Mouse (Mus musculus): ENCODE results near the gene 2610528J11Rik. TPM values are rescaled to one million over a fixed set of nuclear protein-coding genes. Genes with fewer than 3 reads are reported as not detected.
"Not testable (repeated sequence)": the region's sequence is repeated elsewhere in the genome, so short reads cannot be mapped to it uniquely, and the experiment has no call there.

Gene 2610528J11Rik
- 0.05 TPM in 1 of 2 replicates, not detected in the other for polyA plus RNA-seq (2012)

DNA sequence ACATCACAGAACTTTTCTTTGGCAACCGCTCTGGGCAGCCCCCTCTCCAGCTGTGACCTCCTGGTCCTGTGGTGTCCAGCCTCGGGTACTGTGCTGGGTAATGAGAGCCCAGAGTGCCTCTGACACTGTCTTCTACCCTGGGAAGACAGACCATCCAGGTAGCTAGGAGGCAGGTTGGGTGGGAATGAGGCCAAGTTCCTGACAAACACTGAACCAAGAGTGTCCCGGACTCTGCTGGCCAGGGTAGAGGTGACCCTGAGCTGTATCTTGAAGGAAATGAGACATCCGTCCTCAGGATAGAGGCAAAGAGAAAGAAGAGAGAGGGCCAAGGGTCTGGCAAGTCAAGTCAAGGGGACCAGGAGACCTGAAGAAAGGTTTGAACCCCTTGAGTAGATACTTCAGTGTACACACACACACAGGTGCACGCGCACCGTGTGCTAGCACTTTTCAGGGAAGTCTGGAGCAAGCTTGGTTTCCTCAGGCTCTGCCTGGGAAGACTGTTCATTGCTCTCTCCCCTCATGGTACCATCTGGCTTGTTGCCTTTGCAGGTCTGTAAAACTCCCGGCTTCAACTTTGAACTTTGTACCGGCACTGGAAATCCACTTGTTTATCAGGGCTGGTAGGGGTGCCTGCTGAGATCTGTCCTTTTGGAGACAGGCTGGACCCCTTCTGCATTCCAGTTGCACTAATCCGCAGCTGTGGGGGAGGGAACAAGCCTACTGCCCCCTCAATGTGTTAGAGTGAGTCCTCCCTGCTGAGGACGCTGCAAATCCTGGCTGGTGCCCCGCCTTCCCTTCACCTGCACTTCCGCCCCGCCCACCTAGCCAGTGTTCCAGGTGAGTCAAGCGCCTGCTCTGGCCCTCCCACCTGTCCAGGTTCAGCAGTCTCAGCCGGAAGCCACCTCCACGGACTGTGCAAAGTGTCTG is at the start of gene 2610528J11Rik:
TSS of gene 2610528J11Rik (plus strand) at position 592 of the 927 bp plus-strand sequence.
- H3K9me3 ChIP-seq (ENCODE audit: control insufficient read depth, low read length), result no peaks in the 10 kb centered on the region
- TF ChIP-seq GATA1 (IDR thresholded peaks at IDR 0.05; ENCODE audit: low read length) (no peak), TAL1 (IDR thresholded peaks at IDR 0.05; ENCODE audit: low read length) (no peak)
- H3K36me3 ChIP-seq (ENCODE audit: control insufficient read depth), result no peaks in the 10 kb centered on the region
- H3K27me3 ChIP-seq (ENCODE audit: control insufficient read depth), result no peaks in the 10 kb centered on the region
- H3K4me3 ChIP-seq (replicated peaks), result peak within 1 kb of the TSS; percentile 30
- no peaks in the 10 kb centered on the region for H3K4me1 ChIP-seq (ENCODE audit: control insufficient read depth)

GRCm38 (mm10) chr4:118489717-118490132 is 37.1 kb upstream of the 2610528J11Rik start, which contains the start of gene Tie1:
Tie1 (minus strand) TSS chr4:118490061.
- TF ChIP-seq GATA1 (IDR thresholded peaks at IDR 0.05; ENCODE audit: low read length) (no peak), TAL1 (IDR thresholded peaks at IDR 0.05; ENCODE audit: low read length) (no peak)
- Histone ChIP-seq H3K4me1 (ENCODE audit: control insufficient read depth) (no peaks in the 10 kb centered on the region), H3K9me3 (ENCODE audit: control insufficient read depth, low read length) (no peaks in the 10 kb centered on the region), H3K36me3 (ENCODE audit: control insufficient read depth) (no peaks in the 10 kb centered on the region), H3K4me3 (replicated peaks) (no peak within 1 kb of the TSS), H3K27me3 (ENCODE audit: control insufficient read depth) (no peaks in the 10 kb centered on the region)

- TF ChIP-seq GATA1 (IDR thresholded peaks at IDR 0.05; ENCODE audit: low read length) (no peak), TAL1 (IDR thresholded peaks at IDR 0.05; ENCODE audit: low read length) (no peak)
- Histone ChIP-seq H3K4me3 (replicated peaks) (no peak overlapping the region), H3K36me3 (ENCODE audit: control insufficient read depth) (no peaks in the 10 kb centered on the region), H3K4me1 (ENCODE audit: control insufficient read depth) (no peaks in the 10 kb centered on the region), H3K27me3 (ENCODE audit: control insufficient read depth) (no peaks in the 10 kb centered on the region), H3K9me3 (ENCODE audit: control insufficient read depth, low read length) (no peaks in the 10 kb centered on the region)
These were observed 36.3 kb upstream of the 2610528J11Rik start for GRCm38 (mm10) chr4:118490461-118490860.

DNA sequence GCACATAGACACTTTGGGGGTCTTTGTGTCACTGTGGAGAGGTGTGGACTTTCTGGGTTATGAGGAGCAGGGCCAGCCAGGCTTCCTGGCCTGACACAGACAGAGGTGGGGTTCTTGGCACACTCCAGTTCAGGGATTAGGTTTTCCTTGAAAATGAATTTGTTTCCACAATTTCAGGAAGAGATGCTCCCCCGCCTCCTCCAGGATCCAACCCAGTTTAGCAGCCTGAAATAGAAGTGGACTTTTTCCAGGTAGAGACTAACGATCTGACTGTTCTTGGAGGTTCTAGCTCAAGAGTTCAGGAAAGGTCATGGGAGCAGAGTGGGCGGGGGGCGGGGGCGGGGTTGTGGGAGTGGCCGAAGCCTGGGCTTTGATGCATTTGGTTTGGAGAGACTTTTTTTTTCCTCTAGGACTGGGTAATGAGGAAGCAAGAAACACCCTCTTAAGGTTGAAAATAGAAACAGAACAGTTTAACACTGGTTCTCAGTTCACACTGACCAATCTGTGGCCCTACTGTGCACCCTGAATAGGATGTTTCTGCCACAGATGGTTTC is 26.6 kb upstream of the 2610528J11Rik start:
- H3K9me3 ChIP-seq (ENCODE audit: control insufficient read depth, low read length), result no peaks in the 10 kb centered on the region
- no peaks in the 10 kb centered on the region for H3K4me1 ChIP-seq (ENCODE audit: control insufficient read depth)
- no peak overlapping the region for H3K4me3 ChIP-seq (replicated peaks)
- no peaks in the 10 kb centered on the region for H3K36me3 ChIP-seq (ENCODE audit: control insufficient read depth)
- no peaks in the 10 kb centered on the region for H3K27me3 ChIP-seq (ENCODE audit: control insufficient read depth)
- TF ChIP-seq GATA1 (IDR thresholded peaks at IDR 0.05; ENCODE audit: low read length), result no peak
- no peak for TF ChIP-seq TAL1 (IDR thresholded peaks at IDR 0.05; ENCODE audit: low read length)

DNA sequence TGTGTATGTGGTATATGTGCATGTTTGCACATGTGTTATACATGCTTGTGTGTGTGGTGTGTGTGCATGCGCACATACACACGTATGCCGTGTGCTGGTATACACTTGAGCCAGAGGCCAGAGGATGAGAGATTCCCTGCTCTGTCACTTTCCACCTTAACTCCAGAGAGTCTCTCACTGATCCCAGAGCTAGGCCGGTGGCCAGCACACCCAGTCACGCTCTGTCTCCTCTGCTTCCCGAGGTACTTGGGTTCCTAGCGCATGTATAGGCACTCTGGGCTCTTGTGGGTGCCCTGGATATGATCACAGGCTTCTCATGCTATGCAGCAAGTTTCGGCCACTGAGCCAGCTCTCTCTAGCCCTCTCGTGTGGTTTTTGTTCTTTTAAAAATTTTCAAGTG is 26.0 kb upstream of the 2610528J11Rik start:
- no peaks in the 10 kb centered on the region for H3K36me3 ChIP-seq (ENCODE audit: control insufficient read depth)
- TF ChIP-seq GATA1 (IDR thresholded peaks at IDR 0.05; ENCODE audit: low read length) (no peak), TAL1 (IDR thresholded peaks at IDR 0.05; ENCODE audit: low read length) (no peak)
- no peaks in the 10 kb centered on the region for H3K27me3 ChIP-seq (ENCODE audit: control insufficient read depth)
- no peaks in the 10 kb centered on the region for H3K9me3 ChIP-seq (ENCODE audit: control insufficient read depth, low read length)
- H3K4me3 ChIP-seq (replicated peaks), result no peak overlapping the region
- H3K4me1 ChIP-seq (ENCODE audit: control insufficient read depth), result no peaks in the 10 kb centered on the region

- Histone ChIP-seq H3K9me3 (ENCODE audit: control insufficient read depth, low read length) (no peaks in the 10 kb centered on the region), H3K4me3 (replicated peaks) (no peak overlapping the region), H3K36me3 (ENCODE audit: control insufficient read depth) (no peaks in the 10 kb centered on the region), H3K27me3 (ENCODE audit: control insufficient read depth) (no peaks in the 10 kb centered on the region), H3K4me1 (ENCODE audit: control insufficient read depth) (no peaks in the 10 kb centered on the region)
- TF ChIP-seq TAL1 (IDR thresholded peaks at IDR 0.05; ENCODE audit: low read length) (no peak), GATA1 (IDR thresholded peaks at IDR 0.05; ENCODE audit: low read length) (no peak)
These were observed 21.2 kb upstream of the 2610528J11Rik start for GRCm38 (mm10) chr4:118505551-118505950.

- not testable (repeated sequence) for H3K4me3 ChIP-seq (replicated peaks); H3K27me3 ChIP-seq (ENCODE audit: control insufficient read depth); H3K4me1 ChIP-seq (ENCODE audit: control insufficient read depth); H3K9me3 ChIP-seq (ENCODE audit: control insufficient read depth, low read length); H3K36me3 ChIP-seq (ENCODE audit: control insufficient read depth)
These were observed 19.6 kb upstream of the 2610528J11Rik start for GRCm38 (mm10) chr4:118507171-118507570.

DNA sequence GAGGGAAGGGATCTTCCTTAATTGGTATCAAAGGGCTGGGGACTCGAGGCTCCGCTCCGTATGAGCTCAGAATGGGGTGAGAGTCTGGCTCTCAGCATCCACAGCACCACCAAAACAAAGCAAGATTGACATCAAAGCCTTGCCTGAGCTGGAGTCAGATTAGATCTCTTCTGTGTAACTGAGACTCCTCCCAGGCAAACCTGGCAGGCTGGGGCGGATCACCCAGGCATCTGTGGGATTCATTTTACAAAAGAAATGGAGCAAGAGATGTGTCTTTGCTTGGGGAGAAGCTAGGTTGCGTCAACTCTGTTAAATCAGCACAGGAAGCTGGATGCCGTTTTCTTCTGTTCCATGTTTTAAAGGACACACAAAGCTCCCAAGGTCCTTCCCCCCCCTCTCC is 17.7 kb upstream of the 2610528J11Rik start:
- H3K27me3 ChIP-seq (ENCODE audit: control insufficient read depth), result no peaks in the 10 kb centered on the region
- H3K9me3 ChIP-seq (ENCODE audit: control insufficient read depth, low read length), result no peaks in the 10 kb centered on the region
- H3K36me3 ChIP-seq (ENCODE audit: control insufficient read depth), result no peaks in the 10 kb centered on the region
- no peak for TF ChIP-seq TAL1 (IDR thresholded peaks at IDR 0.05; ENCODE audit: low read length)
- no peak for TF ChIP-seq GATA1 (IDR thresholded peaks at IDR 0.05; ENCODE audit: low read length)
- H3K4me1 ChIP-seq (ENCODE audit: control insufficient read depth), result no peaks in the 10 kb centered on the region
- no peak overlapping the region for H3K4me3 ChIP-seq (replicated peaks)

- no peaks in the 10 kb centered on the region for H3K36me3 ChIP-seq (ENCODE audit: control insufficient read depth)
- H3K27me3 ChIP-seq (ENCODE audit: control insufficient read depth), result peaks cover 27% of the 10 kb centered on the region
- TF ChIP-seq TAL1 (IDR thresholded peaks at IDR 0.05; ENCODE audit: low read length) (no peak), GATA1 (IDR thresholded peaks at IDR 0.05; ENCODE audit: low read length) (no peak)
- peaks cover 6% of the 10 kb centered on the region for H3K4me1 ChIP-seq (ENCODE audit: control insufficient read depth)
- no peak overlapping the region for H3K4me3 ChIP-seq (replicated peaks)
- H3K9me3 ChIP-seq (ENCODE audit: control insufficient read depth, low read length), result no peaks in the 10 kb centered on the region
These were observed 9.9 kb upstream of the 2610528J11Rik start for GRCm38 (mm10) chr4:118516699-118517496.
